30 mouse cellular contexts compared by ENCODE assay signal in the genomic region with DNA sequence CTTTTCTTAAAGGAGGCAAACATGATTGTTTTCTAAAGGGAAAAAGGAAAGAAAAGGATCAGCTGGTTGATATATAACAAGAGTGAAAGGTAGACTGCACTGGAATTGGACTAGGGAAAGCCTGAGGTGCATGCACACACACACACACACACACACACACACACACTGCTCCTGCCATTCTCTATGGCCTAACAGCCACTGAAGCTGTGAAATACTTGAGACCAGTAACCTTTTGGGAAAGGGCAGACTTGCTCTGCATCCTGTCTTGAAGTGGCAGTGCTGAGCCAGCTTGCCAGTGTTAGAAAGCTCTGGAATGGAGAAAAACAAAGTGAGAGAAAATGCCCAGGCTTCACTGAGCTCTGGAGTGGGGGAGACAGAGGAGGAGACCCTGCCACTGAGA.
"Had no signal": no experiment of that assay in that cellular context is flagged by ENCODE, and none has a peak within 500 bp of the region (broad histone marks: within the 10 kb centered on the region; RNA-seq: fewer than 3 reads in every experiment).

No protein-coding gene starts in this region.

- H3K27ac ChIP-seq: left cerebral cortex, adult 2 months; limb, embryonic 10.5 days; limb, embryonic 12.5 days; limb, embryonic 13.5 days; limb, embryonic 15.5 days; liver, embryonic 12.5 days; liver, embryonic 13.5 days; liver, embryonic 14.5 days; liver, embryonic 15.5 days; lung, embryonic 15.5 days; macrophage; midbrain, embryonic 12.5 days; midbrain, embryonic 13.5 days; midbrain, embryonic 15.5 days had no signal

- H3K4me2 ChIP-seq: limb, embryonic 12.5 days; limb, embryonic 13.5 days; limb, embryonic 15.5 days; liver, embryonic 11.5 days; liver, embryonic 12.5 days; liver, embryonic 13.5 days; liver, embryonic 15.5 days; lung, embryonic 14.5 days; lung, embryonic 15.5 days; midbrain, embryonic 12.5 days; midbrain, embryonic 13.5 days; midbrain, embryonic 15.5 days had no signal

- H3K9me3 ChIP-seq: limb, embryonic 10.5 days; limb, embryonic 12.5 days; limb, embryonic 13.5 days; limb, embryonic 15.5 days; liver, embryonic 12.5 days; liver, embryonic 13.5 days; liver, embryonic 15.5 days; lung, embryonic 15.5 days; megakaryocyte, embryonic 14.5 days; midbrain, embryonic 12.5 days; midbrain, embryonic 13.5 days; midbrain, embryonic 15.5 days had no signal

- ATAC-seq: liver, embryonic 12.5 days; liver, postnatal 0 days; lung, postnatal 0 days; midbrain, embryonic 13.5 days; midbrain, embryonic 15.5 days; midbrain, embryonic 16.5 days had no signal

- DNase-seq: left cerebral cortex, postnatal 4 days; liver; liver, embryonic 13.5 days; liver, postnatal 0 days; lung, adult 18-20 months; lung, adult 2 months; lung, embryonic 14.5 days; lung, postnatal 10 days; lung, postnatal 14 days; lung, postnatal 36 days; lung, postnatal 4 days; midbrain, embryonic 14.5 days had no signal

- H3K27me3 ChIP-seq: limb, embryonic 12.5 days; limb, embryonic 13.5 days; limb, embryonic 15.5 days; liver, embryonic 12.5 days; liver, embryonic 13.5 days; liver, embryonic 15.5 days; lung, embryonic 15.5 days; midbrain, embryonic 12.5 days; midbrain, embryonic 13.5 days; midbrain, embryonic 15.5 days had no signal

- H3K9ac ChIP-seq: limb, embryonic 12.5 days; limb, embryonic 13.5 days; limb, embryonic 15.5 days; liver, embryonic 12.5 days; liver, embryonic 13.5 days; liver, embryonic 14.5 days; liver, embryonic 15.5 days; liver, postnatal 0 days; lung, embryonic 14.5 days; lung, embryonic 15.5 days; midbrain, embryonic 12.5 days; midbrain, embryonic 13.5 days; midbrain, embryonic 15.5 days had no signal

- H3K4me1 ChIP-seq: limb, embryonic 12.5 days; limb, embryonic 13.5 days; limb, embryonic 15.5 days; lung, embryonic 15.5 days; midbrain, embryonic 12.5 days; midbrain, embryonic 13.5 days; midbrain, embryonic 15.5 days had no signal

- H3K36me3 ChIP-seq: limb, embryonic 10.5 days; limb, embryonic 12.5 days; limb, embryonic 13.5 days; limb, embryonic 15.5 days; liver, embryonic 12.5 days; liver, embryonic 13.5 days; liver, embryonic 15.5 days; lung, embryonic 15.5 days; midbrain, embryonic 12.5 days; midbrain, embryonic 13.5 days; midbrain, embryonic 15.5 days had no signal

- H3K4me3 ChIP-seq: left cerebral cortex, adult 2 months; limb, embryonic 10.5 days; limb, embryonic 12.5 days; limb, embryonic 13.5 days; limb, embryonic 15.5 days; liver, embryonic 12.5 days; liver, embryonic 13.5 days; liver, embryonic 15.5 days; lung, embryonic 15.5 days; megakaryocyte, embryonic 14.5 days; midbrain, embryonic 12.5 days; midbrain, embryonic 13.5 days; midbrain, embryonic 15.5 days; myocyte had no signal
